Mouse (Mus musculus) stomach, embryonic 14.5 days (tissue): ENCODE results near the gene Hpse2. TPM values are rescaled to one million over a fixed set of nuclear protein-coding genes. Genes with fewer than 3 reads are reported as not detected.
A peak's percentile ranks its signal among the peaks of the same experiment; 100 is the strongest.

Experiments
- ATAC-seq: fragments of 200-750 bp; cut with Nextera tagmentation; 2 replicates; pipeline ENCODE4 v1.8.0; 2017; ENCODE audit warnings: low read depth, moderate TSS enrichment; ENCODE audit not compliant: insufficient number of reproducible peaks, insufficient read depth, low FRiP score
- H3K27ac ChIP-seq: fragments of 300-500 bp; sonication (generic); 2 replicates; pipeline ENCODE4 v1.5.1; 2014; ENCODE audit warnings: mild to moderate bottlenecking, low read length, moderate library complexity, mixed read lengths
- H3K27me3 ChIP-seq: fragments of 300-500 bp; sonication (generic); 2 replicates; pipeline ENCODE4 v1.6.1; 2014; ENCODE audit warnings: low read length, control low read depth, mixed read lengths; ENCODE audit not compliant: control insufficient read depth, insufficient read depth
- H3K36me3 ChIP-seq: fragments of 300-500 bp; sonication (generic); 2 replicates; pipeline ENCODE4 v1.6.1; 2014; ENCODE audit warnings: mild to moderate bottlenecking, control low read depth, low read length, moderate library complexity, mixed read lengths; ENCODE audit not compliant: control insufficient read depth, insufficient read depth
- H3K4me1 ChIP-seq: fragments of 300-500 bp; sonication (generic); 2 replicates; pipeline ENCODE4 v1.6.1; 2014; ENCODE audit warnings: low read length, control low read depth, mixed read lengths; ENCODE audit not compliant: control insufficient read depth, insufficient read depth
- H3K4me2 ChIP-seq: fragments of 300-500 bp; sonication (generic); replicated peaks from 2 replicates; pipeline ENCODE4 v1.6.1; 2014; ENCODE audit warnings: low read depth, low read length, control low read depth
- H3K4me3 ChIP-seq: fragments of 300-500 bp; sonication (generic); 2 replicates; pipeline ENCODE4 v1.5.1; 2014; ENCODE audit warnings: low read depth, low read length, control low read depth
- H3K9ac ChIP-seq: fragments of 300-500 bp; sonication (generic); replicated peaks from 2 replicates; pipeline ENCODE4 v1.6.1; 2014; ENCODE audit warnings: low read depth, mild to moderate bottlenecking, control low read depth, low read length, moderate library complexity, mixed read lengths
- H3K9me3 ChIP-seq: fragments of 300-500 bp; sonication (generic); 2 replicates; pipeline ENCODE4 v1.6.1; 2016; ENCODE audit warnings: low read depth, low read length, control low read depth; ENCODE audit not compliant: control insufficient read depth
- WGBS: fragments of 180-500 bp; shearing (Covaris S2); extraction: QIAGEN DNeasy Blood & Tissue Kit; methylation state at CpG from one replicate; pipeline ENCODE4 v1.1.7; 2014; 5-methylcytosine and 5-hydroxymethylcytosine counted together
- polyA plus RNA-seq: library from polyadenylated mRNA; unstranded; fragments of >200 nt; fragmentation: Nextera tagmentation; extraction: Ambion mirVana; gene quantifications from 2 replicates; pipeline ENCODE4 v1.2.1, GENCODE M21; 2014

Hpse2 gene
- polyA plus RNA-seq, result 11.4 and 16.1 TPM in 2 replicates

DNA sequence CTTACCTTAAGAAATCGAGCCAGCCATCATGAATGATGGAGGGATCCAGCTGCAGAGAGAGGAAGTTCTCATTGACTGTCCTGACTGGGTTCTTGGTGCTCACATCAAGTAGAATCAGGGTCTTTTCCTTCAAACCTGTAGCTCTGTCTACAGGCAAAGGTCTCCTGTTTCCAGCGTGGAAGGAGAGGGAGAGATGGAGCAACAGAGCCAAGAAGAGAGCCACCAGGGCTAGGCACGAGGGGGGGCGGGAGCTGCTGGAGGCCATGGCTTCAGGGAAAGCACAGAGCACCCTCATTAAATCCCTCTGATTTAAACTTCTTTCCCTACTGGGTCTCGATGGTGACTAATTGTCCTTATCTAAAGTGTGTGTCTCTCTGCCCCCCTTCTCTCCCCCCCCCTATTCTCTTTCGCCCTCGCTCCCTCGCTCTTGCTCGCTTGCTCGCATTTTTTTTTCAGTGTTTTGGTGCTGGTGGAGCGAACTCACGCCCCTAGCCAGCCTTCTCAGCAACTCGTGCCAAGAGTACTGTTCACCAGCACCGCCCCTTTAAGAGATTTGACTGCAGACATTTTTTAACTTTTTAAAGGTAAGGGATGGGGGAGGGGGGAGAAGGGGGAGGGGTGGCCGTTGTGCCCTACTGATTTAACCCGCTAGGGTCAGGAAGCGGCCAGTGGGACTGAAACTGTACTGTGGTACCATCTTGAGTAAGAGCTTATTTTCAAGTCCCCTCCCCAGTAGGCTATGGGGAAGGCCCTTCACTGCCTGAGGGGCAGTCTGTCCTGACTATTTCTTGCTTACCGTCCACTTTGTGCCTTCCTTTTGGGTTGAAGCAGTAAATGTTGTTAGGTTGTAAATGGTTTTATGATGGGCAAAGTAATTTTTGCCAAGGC, at the start of gene Hpse2:
TSS of gene Hpse2 (minus strand) at position 339 of the 888 bp plus-strand sequence.
- H3K27me3 ChIP-seq, result peaks cover 9% of the 10 kb centered on the region; the same call in 1 of the 2 replicates
- H3K27ac ChIP-seq, result peak within 1 kb of the TSS; percentile 78
- peak within 1 kb of the TSS; percentile 61; the same call in 1 of the 2 replicates for H3K9ac ChIP-seq
- no peaks in the 10 kb centered on the region for H3K36me3 ChIP-seq
- 2% methylated on average over 18 of the region's 18 CpGs for WGBS
- no peaks in the 10 kb centered on the region for H3K4me1 ChIP-seq
- no peaks in the 10 kb centered on the region for H3K9me3 ChIP-seq
- no peak for ATAC-seq
- peak within 1 kb of the TSS; percentile 54 for H3K4me2 ChIP-seq
- peak within 1 kb of the TSS; percentile 43 for H3K4me3 ChIP-seq

DNA sequence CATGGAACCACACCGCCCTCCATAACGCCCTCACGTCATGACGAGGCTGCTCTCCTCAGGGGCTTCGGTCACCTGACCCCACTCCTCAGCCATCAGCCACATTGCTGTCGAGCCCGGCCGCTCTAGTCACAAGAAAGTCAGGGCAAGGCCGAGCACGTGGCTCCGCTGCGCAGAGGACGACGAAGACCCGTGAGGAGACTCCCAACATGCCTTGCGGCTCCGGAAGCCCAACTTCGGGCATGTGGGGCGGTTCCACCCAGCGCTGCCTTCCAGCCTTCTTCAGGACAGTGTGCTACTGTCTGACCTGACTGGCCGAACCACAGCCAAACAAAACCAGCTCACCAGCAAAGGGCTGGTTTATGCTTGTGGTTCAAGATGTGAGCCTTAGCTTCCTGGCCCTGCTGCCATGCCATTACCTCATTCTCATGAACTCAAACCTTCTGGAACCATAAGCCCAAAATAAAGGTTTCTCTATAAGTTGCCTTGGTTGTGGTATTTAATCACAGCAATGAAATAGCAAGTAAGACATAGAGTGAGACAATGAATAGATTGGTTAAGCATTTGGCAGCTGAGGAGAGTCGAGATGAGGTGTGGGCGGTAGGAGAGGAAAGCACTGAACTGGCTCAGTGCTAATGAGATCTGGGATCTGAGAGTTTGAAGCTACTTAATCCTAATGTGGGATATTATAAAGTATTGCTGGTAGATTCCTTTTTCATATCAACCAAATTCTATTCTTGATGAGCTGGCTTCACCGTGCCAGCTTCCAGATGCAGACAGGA, 39.5 kb upstream of the Hpse2 start:
- WGBS, result 88% methylated on average over 24 of the region's 24 CpGs
- ATAC-seq, result no peak

DNA sequence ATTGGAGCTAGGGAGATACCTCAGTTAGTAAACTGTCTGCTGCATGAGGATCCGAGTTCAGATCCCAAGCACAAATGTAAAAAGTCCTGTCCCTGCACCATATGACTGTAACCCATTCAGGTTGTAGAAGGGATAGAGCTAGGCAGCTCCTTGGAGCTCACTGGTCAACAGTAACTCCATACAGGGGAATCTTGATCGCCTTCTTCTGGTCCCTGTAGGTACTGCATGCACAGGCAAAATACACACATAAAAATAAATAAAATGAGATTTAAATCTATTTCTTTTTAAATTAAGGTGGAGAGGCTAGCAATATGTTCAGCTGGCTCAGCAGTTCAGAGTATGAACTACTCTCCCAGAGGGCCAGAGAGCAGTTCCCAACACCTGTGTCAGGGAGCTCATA, 35.9 kb upstream of the Hpse2 start:
- H3K4me1 ChIP-seq, result no peaks in the 10 kb centered on the region
- H3K9ac ChIP-seq, result no peak overlapping the region
- no peak for ATAC-seq
- H3K4me2 ChIP-seq, result no peak overlapping the region
- no peak overlapping the region for H3K4me3 ChIP-seq
- no peaks in the 10 kb centered on the region for H3K27me3 ChIP-seq
- 69% methylated on average over 2 of the region's 2 CpGs for WGBS
- H3K27ac ChIP-seq, result no peak overlapping the region
- H3K9me3 ChIP-seq, result no peaks in the 10 kb centered on the region
- no peaks in the 10 kb centered on the region for H3K36me3 ChIP-seq

More for the DNA sequence above, 39.5 kb upstream of the Hpse2 start:
- Histone ChIP-seq H3K27ac (no peak overlapping the region), H3K4me1 (no peaks in the 10 kb centered on the region), H3K36me3 (no peaks in the 10 kb centered on the region), H3K4me3 (no peak overlapping the region), H3K4me2 (no peak overlapping the region), H3K9me3 (no peaks in the 10 kb centered on the region), H3K9ac (no peak overlapping the region), H3K27me3 (no peaks in the 10 kb centered on the region)

DNA sequence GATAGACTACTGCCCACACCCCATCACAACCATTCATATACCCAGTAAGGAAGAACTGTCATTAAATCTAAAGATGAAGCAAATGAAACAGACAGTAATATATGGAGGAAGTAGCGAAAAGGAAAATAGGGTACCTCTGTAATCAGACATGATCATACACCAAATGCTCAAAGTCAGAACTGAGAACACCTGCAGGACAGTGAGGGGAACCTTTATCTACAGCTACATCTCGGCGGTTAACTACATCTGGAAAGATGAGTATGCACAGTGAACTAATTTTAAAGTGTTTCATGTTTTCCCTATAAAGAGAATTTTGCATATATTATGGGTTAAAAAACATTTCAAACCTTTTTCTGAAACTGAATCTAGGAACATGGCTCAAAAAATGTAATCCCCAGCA, 32.4 kb upstream of the Hpse2 start:
- H3K36me3 ChIP-seq, result no peaks in the 10 kb centered on the region
- no peaks in the 10 kb centered on the region for H3K27me3 ChIP-seq
- no peak overlapping the region for H3K27ac ChIP-seq
- no peak overlapping the region for H3K9ac ChIP-seq
- H3K4me1 ChIP-seq, result no peaks in the 10 kb centered on the region
- H3K4me3 ChIP-seq, result no peak overlapping the region
- ATAC-seq, result no peak
- 84% methylated on average over 3 of the region's 3 CpGs for WGBS
- no peak overlapping the region for H3K4me2 ChIP-seq
- H3K9me3 ChIP-seq, result no peaks in the 10 kb centered on the region

DNA sequence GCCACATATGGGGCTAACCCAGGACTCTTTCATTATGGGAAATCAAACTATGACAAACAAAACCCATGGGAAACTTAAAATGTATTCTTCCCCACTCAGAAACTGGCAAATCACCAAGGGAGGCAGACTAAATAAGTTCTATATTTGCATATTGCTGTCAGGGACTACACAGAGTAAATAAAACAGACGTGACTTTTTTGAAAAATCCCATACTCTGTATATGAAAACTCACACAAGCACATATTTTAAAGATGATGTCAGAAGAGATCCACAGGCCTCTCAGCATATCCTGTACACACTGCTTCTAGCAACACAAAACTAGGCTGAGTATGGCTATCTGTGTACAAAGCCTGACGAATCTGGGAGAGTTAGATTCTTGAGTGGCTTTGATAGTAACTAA, 27.4 kb upstream of the Hpse2 start:
- WGBS, result 42% methylated on average over 2 of the region's 2 CpGs
- H3K27ac ChIP-seq, result no peak overlapping the region; the same call in 1 of the 2 replicates
- no peaks in the 10 kb centered on the region for H3K27me3 ChIP-seq
- H3K9ac ChIP-seq, result no peak overlapping the region
- H3K4me1 ChIP-seq, result no peaks in the 10 kb centered on the region
- H3K9me3 ChIP-seq, result no peaks in the 10 kb centered on the region
- no peak overlapping the region for H3K4me2 ChIP-seq
- ATAC-seq, result peak; percentile 71; the same call in 1 of the 2 replicates
- H3K36me3 ChIP-seq, result no peaks in the 10 kb centered on the region
- no peak overlapping the region for H3K4me3 ChIP-seq

DNA sequence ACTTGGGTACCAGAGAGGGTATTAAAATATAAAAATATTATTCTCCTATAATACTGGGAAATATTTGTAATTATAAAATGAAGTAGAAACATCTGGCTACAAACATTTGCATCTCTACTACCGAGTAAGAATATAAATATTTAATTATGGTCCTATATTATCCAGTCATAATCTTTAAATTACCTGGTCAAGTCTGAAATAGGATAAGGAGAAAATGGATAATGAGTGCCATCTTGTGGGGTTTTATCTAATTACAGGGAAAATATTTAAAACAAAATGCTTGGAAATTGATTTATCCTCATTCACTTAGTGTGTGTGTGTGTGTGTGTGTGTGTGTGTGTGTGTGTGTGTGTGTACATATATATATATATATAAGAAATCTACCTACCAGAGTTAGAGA, 19.0 kb upstream of the Hpse2 start:
- Histone ChIP-seq H3K27ac (no peak overlapping the region), H3K27me3 (no peaks in the 10 kb centered on the region), H3K4me3 (no peak overlapping the region), H3K4me1 (no peaks in the 10 kb centered on the region), H3K36me3 (no peaks in the 10 kb centered on the region), H3K9ac (no peak overlapping the region), H3K4me2 (no peak overlapping the region), H3K9me3 (no peaks in the 10 kb centered on the region)
- ATAC-seq, result no peak
- WGBS, result 9% methylated on average over 1 of the region's 1 CpGs

DNA sequence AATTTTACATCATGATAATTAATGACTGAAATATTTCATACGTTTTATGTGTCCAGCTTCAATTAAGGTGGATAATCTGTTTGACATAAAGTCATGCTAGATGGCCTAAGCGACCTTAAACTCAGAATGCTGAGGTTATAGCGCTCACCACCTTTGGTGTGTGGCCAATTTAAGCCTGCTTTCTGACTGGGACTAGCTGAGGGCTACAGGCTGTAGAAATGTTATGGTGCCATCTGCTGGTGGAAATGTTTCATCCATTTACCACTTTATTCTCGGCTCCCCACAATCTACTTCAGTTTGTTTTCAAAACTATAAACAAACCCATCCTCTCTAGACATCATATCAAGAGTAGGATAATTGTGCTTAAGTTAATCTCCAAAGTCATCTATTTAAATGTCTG, 8.2 kb upstream of the Hpse2 start:
- no peaks in the 10 kb centered on the region for H3K36me3 ChIP-seq
- H3K4me1 ChIP-seq, result no peaks in the 10 kb centered on the region
- H3K27ac ChIP-seq, result no peak overlapping the region
- WGBS, result 3% methylated on average over 4 of the region's 4 CpGs
- H3K9me3 ChIP-seq, result no peaks in the 10 kb centered on the region
- no peak overlapping the region for H3K9ac ChIP-seq
- no peaks in the 10 kb centered on the region for H3K27me3 ChIP-seq
- no peak for ATAC-seq
- H3K4me3 ChIP-seq, result no peak overlapping the region
- H3K4me2 ChIP-seq, result no peak overlapping the region

DNA sequence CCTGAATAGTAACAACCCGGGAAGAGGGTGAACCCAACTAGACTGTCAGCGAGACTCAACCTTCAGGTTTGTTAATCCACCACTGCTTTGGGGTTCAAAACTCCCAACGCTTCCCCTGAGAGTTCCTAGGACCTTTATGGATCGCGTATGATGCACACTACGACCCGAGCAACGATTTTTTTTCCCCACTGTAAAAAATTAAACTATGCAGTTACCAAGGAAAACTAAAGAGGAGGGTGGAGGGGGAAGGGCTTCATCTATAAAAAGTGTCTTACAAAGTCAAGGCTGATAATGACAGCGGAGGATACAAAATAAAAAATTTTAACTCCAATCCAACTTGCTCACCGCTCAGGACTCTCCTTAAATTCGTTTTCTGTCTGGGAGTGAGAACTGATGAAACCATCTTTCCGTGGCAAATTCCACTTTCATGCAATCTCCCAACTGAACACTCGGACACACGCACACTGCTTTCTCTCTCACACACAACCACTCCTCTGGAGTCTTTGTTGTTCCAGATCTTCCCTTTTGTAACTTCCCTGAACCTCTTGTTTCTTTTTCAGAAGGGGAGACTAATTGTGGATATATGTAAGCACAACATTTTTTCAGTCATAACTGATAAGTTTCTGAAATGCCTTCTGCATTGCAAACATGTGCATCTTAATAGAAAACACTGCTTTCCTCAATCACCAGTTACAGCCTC, 934 bp downstream of the Hpse2 start:
- ATAC-seq, result no peak
- no peaks in the 10 kb centered on the region for H3K4me1 ChIP-seq
- H3K36me3 ChIP-seq, result no peaks in the 10 kb centered on the region
- peak overlapping the region; percentile 61; the same call in 1 of the 2 replicates for H3K9ac ChIP-seq
- peak overlapping the region; percentile 82 for H3K27ac ChIP-seq
- WGBS, result 3% methylated on average over 14 of the region's 14 CpGs
- peak overlapping the region; percentile 43 for H3K4me3 ChIP-seq
- H3K9me3 ChIP-seq, result no peaks in the 10 kb centered on the region
- peaks cover 9% of the 10 kb centered on the region; the same call in 1 of the 2 replicates for H3K27me3 ChIP-seq
- H3K4me2 ChIP-seq, result peak overlapping the region; percentile 54
